Mouse (Mus musculus): ENCODE results near the gene Nebl.

The Nebl gene

GRCm38 (mm10) chr2:17524205-17524978, 206.9 kb downstream of the Nebl start:
- in situ Hi-C loops (cut with MseI, MboI): no loop called here

- in situ Hi-C loops (cut with MseI, MboI): no loop called here
Observed at GRCm38 (mm10) chr2:17523791-17524190, 207.5 kb downstream of the Nebl start.

- in situ Hi-C loops (cut with MseI, MboI): no loop called here
Observed at GRCm38 (mm10) chr2:17515686-17516085, 215.6 kb downstream of the Nebl start.

- in situ Hi-C loops (cut with MseI, MboI): no loop called here
Observed at GRCm38 (mm10) chr2:17514765-17515164, 216.5 kb downstream of the Nebl start.

DNA sequence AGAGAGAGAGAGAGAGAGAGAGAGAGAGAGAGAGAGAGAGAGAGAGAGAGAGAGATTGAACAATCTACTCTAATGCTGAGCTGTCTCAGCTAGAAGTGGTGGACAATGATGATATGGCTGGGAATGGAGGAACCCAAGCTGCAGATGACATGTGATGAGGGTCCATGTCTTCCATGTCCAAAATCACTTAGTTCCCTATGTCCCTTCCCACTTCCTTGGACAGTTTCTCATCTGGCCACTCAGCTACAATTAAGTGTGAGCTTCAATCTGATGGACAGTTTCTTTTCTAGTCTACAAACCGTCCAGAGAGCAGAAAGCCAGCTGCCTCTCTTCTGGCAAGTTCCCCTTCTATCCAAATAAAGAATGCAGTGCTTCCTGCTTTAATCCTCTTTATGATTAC, 221.3 kb downstream of the Nebl start:
- in situ Hi-C loops (cut with MseI, MboI): no loop called here

DNA sequence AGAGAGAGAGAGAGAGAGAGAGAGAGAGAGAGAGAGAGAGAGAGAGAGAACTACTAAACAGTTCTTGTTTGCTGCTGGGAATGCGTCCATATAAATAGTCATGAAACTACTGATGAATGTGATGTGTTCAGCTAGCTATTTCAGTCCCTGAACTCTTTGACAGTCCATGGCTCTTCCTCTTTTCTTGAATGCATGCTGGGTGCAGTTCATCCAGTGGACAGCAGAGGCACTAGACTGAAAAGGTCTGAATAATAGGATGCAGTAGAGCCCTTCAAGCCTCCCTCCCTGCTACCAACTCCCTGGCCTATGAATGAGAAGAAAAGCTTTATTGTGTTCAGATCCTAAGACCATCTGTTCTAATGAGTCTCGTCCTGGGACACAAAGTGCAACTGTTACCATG, 223.9 kb downstream of the Nebl start:
- in situ Hi-C loops (cut with MseI, MboI): no loop called here

GRCm38 (mm10) chr2:17504115-17504774, 227.0 kb downstream of the Nebl start:
- in situ Hi-C loops (cut with MseI, MboI): no loop called here

DNA sequence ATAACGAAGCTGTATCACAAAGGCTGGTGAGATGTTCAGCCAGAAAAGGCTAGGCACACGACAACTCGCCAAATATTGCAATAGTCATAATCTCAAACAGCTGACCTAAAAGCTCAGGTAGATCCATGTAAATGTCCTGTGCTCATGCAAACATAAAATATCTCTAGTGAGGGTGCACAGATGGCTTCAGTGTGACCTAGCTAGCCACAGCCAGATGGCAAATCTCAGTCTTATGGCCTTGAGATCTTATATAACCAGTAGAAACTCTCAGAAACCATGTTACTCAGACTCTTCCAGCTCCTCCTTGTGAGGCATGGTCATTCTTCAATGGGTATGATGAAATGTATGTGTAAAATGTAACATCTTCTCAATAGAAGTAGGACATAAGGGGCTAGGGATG, 230.2 kb downstream of the Nebl start:
- in situ Hi-C loops (cut with MseI, MboI): no loop called here

DNA sequence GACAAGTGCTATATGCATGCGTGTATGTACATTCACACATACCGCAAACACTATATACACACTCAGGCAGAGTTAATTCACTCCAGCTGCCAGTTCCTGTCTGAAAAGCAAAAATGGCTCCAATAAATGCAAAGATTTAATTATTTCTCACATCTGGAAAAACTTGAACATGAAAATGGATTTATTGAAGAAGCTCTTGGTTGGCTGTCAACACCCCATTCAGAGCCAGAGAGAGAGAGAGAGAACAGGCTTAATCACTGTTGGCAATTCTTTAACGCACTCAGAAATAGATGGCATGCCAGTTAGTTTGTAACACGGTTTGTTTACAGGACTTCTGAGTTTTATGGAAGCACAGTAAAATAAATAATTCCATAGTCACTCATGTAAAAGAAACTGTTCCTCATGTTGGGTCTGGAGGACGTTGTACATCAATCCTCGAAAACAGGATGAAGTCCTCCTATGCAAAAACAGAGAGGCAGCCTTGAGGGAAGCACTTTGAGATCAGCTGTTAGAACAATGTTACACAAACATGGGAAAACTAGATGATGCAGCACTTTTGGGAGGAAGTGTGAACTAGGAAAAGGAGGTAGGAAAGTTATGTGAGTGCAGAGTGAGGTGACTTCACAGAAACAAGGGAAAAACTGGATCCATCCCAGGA, 265.6 kb downstream of the Nebl start:
- in situ Hi-C loops (cut with MseI, MboI): no loop called here

- in situ Hi-C loops (cut with MseI, MboI): no loop called here
Observed at GRCm38 (mm10) chr2:17460434-17460833, 270.8 kb downstream of the Nebl start.

DNA sequence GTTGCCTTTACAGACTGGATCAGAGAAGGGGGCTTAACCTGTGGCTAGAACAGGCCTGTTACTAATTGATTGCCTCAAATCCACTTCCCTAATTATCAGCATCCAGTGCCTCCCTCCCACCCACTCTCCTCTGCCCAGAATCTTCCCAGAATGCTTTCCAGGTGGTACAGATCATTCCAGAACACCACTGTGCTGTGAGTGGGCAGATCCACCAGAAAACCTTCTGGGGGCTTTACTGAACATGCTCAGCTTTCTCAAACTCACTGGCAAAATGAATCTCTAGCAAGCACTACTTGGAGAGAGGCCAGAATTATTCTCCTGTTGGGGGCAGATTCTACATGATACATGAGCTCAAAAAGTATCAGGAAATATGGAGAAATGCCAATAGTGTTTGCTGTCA, 277.6 kb downstream of the Nebl start:
- in situ Hi-C loops (cut with MseI, MboI): no loop called here

GRCm38 (mm10) chr2:17448341-17448740, 282.9 kb downstream of the Nebl start:
- in situ Hi-C loops (cut with MseI, MboI): no loop called here

- in situ Hi-C loops (cut with MseI, MboI): no loop called here
Observed at GRCm38 (mm10) chr2:17443581-17443980, 287.7 kb downstream of the Nebl start.

DNA sequence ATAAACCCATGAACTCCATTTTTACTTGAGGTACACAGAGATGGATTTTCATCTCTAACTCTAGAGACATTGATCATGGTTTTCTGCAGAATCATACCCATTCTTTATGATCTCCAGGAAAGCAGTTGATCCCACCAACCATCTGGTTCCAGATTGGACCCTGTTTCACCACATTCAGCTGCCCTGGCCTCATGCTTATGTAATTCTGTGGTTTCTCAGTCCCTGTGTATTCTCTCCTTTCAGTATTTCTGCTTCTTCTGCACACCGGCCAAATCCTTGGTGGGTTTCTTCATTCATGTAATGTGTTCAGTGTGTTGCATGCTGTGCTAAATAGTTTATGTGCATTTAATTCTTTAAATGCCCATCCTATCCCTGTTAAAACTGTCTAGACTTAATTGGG, 292.9 kb downstream of the Nebl start:
- in situ Hi-C loops (cut with MseI, MboI): no loop called here

DNA sequence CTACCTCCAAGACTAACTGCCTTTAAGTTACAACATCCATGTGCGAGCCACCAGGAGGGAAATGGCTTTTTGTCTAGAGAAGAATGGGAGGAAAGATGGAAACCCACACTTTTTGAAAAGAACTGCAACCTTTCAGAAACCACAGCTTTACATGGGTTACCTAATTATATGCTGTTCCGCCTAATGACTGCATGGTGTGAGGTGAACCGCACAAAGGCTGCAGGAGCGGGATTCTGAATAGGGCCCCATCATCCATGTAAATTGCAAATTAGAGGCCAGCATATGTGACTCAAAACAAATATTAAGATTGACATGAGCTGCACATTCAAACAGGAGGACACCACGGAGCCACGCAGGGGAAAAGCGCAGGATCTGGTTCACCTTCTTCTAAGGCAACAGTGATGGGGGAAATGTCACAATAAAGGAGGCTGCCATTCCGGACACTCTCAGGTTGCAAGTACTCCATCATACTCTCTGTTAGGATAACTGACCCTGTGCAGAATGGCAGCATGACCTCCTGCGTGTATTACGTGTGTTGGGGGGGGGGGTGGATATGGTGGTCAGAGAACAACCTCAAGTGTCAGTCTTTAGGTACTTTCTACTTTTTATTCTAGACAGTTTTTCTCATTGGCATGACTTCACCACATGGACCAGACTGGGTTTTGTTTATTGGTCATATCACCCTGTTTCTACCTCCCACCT, 294.4 kb downstream of the Nebl start:
- in situ Hi-C loops (cut with MseI, MboI): no loop called here

GRCm38 (mm10) chr2:17435217-17435616, 296.0 kb downstream of the Nebl start:
- in situ Hi-C loops (cut with MseI, MboI): no loop called here

GRCm38 (mm10) chr2:17429028-17429427, 302.2 kb downstream of the Nebl start:
- in situ Hi-C loops (cut with MseI, MboI): loop anchor here in 1 of 2 experiments (10.0 kb wide), 1 partner anchor 406 kb away; no protein-coding TSS in a partner anchor

GRCm38 (mm10) chr2:17428156-17428555, 303.1 kb downstream of the Nebl start:
- in situ Hi-C loops (cut with MseI, MboI): loop anchor here in 1 of 2 experiments (10.0 kb wide), 1 partner anchor 407 kb away; no protein-coding TSS in a partner anchor

- in situ Hi-C loops (cut with MseI, MboI): loop anchor here in 1 of 2 experiments (10.0 kb wide), 1 partner anchor 412 kb away; no protein-coding TSS in a partner anchor
Observed at GRCm38 (mm10) chr2:17422967-17423366, 308.3 kb downstream of the Nebl start.

GRCm38 (mm10) chr2:17415347-17415746, 315.9 kb downstream of the Nebl start:
- in situ Hi-C loops (cut with MseI, MboI): loop anchor here in 1 of 2 experiments (10.0 kb wide), 1 partner anchor 419 kb away; no protein-coding TSS in a partner anchor

- in situ Hi-C loops (cut with MseI, MboI): loop anchor here in 1 of 2 experiments (10.0 kb wide), 1 partner anchor 420 kb away; no protein-coding TSS in a partner anchor
Observed at GRCm38 (mm10) chr2:17414324-17414723, 316.9 kb downstream of the Nebl start.
